Mouse (Mus musculus): ENCODE measurements around the gene Hoxb6.

DNA sequence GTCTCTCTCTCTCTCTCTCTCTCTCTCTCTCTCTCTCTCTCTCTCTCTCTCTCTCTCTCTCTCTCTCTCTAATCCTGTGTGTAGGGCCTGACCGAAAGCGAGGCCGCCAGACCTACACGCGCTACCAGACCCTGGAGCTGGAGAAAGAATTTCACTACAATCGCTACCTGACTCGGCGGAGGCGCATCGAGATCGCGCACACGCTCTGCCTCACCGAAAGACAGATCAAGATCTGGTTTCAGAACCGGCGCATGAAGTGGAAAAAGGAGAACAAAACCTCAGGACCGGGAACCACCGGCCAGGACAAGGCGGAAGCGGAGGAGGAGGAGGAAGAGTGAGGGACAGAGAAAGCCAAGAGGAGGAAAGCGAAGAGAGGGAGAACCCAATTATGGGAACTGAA is 3.0 kb upstream of the Hoxb6 start:
- TF ChIP-seq CTCF (conservative IDR thresholded peaks at IDR 0.05; ENCODE audit: insufficient read depth, insufficient read length, low read depth, low read length) = no peak
- no peak for TF ChIP-seq POLR2A (IDR thresholded peaks at IDR 0.05; ENCODE audit: low read depth, low read length)

Measured in kidney, adult 2 months (tissue).